Mouse (Mus musculus): ENCODE measurements around the gene Gm17662.
A peak's percentile ranks its signal among the peaks of the same experiment; 100 is the strongest.

The Gm17662 gene

DNA sequence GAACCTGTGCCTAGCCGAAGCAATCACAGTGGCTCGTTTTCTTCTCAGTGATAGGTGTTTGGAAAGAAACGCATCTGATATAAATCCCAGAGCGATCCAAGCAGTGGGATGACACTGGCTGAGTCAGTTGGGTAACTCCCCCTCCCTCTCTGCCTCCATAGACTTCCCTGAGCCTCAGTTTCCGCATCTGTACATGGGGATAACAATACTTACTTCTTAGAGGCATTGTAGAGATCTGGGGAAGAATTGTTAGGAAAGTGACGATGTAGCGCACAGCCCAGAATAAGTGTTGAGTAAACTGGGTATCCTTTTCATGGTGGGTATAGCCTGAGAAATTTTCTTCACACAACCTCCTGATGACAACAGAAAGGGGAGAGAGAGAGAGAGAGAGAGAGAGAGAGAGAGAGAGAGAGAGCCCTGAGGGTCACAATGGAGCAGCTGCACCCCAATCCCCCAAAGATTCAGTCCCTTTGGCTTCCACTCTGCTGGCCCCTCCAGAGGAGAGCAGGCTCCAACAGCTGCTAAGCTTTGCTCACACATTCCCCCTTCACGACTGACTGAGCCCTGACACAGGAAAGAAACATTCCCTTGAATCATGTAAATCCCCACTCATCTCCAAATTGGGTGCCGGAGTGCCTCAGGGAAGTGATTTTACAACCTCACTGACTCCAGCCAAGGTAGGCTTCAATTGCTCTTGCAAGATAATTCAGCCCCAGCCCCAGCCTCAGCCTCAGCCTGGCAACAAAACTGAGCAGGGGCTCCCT, 31.6 kb downstream of the Gm17662 start:
- DNase-seq: no peak

DNA sequence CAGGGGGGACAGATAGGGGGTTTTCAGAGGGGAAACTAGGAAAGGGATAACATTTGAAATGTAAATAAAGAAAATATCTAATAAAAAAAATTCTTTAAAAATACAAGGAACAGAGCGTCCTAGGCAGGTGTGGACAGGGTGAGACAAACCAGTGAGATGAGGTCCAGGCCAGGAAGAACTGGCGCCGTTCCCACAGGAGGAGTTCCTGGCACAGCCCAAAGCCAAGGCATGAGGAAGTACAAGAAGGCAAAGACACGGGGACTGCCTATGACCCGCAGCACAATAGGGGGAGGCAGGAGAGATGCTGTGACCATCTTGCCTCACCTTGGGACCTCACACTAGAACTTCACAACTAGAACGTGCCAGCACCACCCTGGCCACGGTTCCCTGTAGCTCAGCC, 34.6 kb downstream of the Gm17662 start:
- peak in 1 of 2 experiments; percentile 24 for DNase-seq

DNA sequence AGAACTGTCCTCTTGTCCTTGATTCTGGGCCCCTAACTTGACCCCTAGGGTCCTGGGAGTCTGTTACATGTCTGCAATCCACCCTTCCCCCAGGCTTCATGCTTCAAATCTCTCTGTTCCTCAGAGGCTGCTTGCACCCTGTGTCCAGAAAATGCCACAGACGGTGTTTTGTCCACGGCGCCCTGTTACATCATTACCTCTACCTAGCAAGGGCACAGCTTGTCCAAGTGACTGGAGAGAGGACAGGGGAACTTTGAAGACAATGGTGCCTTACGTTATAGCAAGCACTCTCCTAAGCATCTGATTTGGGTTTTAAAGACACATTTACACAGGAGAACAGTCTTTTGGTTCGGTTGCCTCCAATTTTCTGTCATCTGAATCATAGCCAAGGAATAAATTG, 36.5 kb downstream of the Gm17662 start:
- DNase-seq: no peak

DNA sequence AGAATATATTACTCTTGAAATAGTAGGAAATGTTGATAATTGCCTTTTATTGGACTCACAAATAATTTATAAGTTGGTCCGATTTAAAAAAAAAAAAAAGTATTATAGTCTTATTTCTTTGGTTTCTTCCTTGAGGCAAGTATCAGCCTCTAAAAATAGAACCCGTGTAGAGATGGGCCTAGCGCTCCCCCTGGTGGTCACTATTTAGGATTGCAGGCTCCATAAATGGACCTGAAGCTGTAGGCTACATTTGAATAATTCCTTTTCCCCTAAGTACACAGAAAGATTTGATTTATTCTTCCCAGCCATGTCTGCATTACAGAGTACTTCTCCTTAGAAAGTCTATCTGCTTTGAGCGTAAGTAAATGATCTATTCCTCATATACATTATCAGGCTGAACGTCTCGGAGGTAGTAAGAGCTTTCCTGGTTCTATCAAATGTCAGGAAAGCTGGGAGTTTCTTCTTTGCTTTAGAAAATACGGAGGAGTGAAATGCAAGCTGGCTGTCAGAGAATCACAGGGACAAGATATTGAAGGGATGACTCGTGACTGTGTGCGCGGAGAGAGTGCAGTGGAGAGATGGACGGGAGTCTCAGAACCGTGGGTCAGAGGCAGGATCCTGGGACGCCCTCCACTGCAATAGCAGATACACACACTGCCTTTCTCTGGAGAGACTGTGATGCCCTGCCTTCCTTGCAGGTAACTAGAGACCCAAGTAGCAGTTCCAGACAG, 37.0 kb downstream of the Gm17662 start:
- peak in 1 of 2 experiments; percentile 31 for DNase-seq

DNA sequence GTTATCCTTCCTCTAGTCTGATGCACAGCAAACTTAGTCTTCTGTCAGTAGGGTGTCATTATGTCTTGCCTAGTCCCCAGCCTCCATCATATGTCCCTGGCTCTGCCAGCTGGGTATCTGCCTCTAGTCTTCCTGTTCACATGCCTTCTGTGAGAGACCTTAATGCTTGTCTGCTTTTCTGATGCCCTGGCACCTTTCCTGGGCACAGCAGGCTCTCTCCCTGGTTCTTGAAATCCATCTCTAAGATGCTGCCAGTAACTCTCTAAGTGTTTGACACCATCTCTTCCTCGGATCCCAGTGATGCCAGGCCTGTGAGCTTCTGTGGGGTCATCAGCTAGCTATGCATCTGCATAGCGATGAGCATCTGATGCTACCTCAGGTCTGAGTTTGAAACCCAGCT, 45.7 kb downstream of the Gm17662 start:
- no peak for DNase-seq

DNA sequence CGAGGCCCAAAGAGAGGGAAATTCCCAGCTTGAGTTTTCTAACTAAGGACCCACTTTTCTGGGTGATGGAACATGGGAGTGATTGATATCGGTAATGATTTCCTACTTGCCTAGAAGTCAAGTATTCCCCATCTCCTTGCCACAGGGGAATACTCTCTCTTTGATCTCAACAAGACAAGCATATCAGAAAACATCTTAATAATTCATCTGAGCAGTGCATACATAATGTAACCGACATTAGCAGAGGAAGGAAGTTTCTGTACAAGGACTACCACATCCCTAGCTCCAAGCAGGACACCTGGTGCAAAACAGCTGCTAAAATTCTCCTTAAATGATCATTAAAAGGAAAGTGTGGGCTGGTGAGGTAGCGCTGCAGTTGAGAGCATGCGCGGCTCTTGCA, 47.9 kb downstream of the Gm17662 start:
- no peak for DNase-seq
